In genomic region chr6:115838161-115838597, GRCm38 (mm10) we compare ENCODE assay signal across 8 mouse cellular contexts. TPM values are rescaled to one million over a fixed set of nuclear protein-coding genes. Genes with fewer than 3 reads are reported as not detected.
DNase-seq lines count a peak whose midpoint lies in the region; ATAC-seq and TF ChIP-seq lines count a peak whose summit lies in the region.

TSS of gene Efcab12 (minus strand) at chr6:115838412.

- no peak for TF ChIP-seq EP300 in stomach, postnatal 0 days (optimal IDR thresholded peaks at IDR 0.05)

- H3K36me3 ChIP-seq in heart, embryonic 14.5 days (ENCODE audit: control insufficient read depth, insufficient read depth, low read length) = peaks cover 20% of the 10 kb centered on the region
- 0 out of 2 replicates have a peak, but pooled peaks cover 11% of the 10 kb centered on the region for H3K36me3 ChIP-seq in kidney, postnatal 0 days (ENCODE audit: insufficient read depth, low read length)
- no peaks in the 10 kb centered on the region for H3K36me3 ChIP-seq in midbrain, postnatal 0 days (ENCODE audit: insufficient read depth, low read length)
- H3K36me3 ChIP-seq in stomach, postnatal 0 days (ENCODE audit: control insufficient read depth, insufficient read depth, low read length) = no peaks in the 10 kb centered on the region; the same call in 1 of the 2 replicates

- peaks cover 7 to 11% of the 10 kb centered on the region in 2 experiments; a peak in 3 of 4 replicates for H3K4me1 ChIP-seq in heart, embryonic 14.5 days (ENCODE audit: control insufficient read depth in 2 of 2, insufficient read depth in 2 of 2, low read length in 2 of 2)
- H3K4me1 ChIP-seq in kidney, postnatal 0 days (replicated peaks; ENCODE audit: insufficient read depth, low read length) = no peaks in the 10 kb centered on the region; the same call in 1 of the 2 replicates
- H3K4me1 ChIP-seq in midbrain, postnatal 0 days (ENCODE audit: insufficient read depth, low read length) = no peaks in the 10 kb centered on the region
- H3K4me1 ChIP-seq in stomach, postnatal 0 days (replicated peaks; ENCODE audit: control insufficient read depth, insufficient read depth) = no peaks in the 10 kb centered on the region

- TF ChIP-seq CTCF in kidney, postnatal 0 days (IDR thresholded peaks at IDR 0.05; ENCODE audit: low read depth) = peak; percentile 23; the same call in 1 of the 2 replicates
- TF ChIP-seq CTCF in midbrain, postnatal 0 days (IDR thresholded peaks at IDR 0.05) = peak; percentile 54
- TF ChIP-seq CTCF in stomach, postnatal 0 days (IDR thresholded peaks at IDR 0.05; ENCODE audit: low read depth) = peak; percentile 31

- H3K4me3 ChIP-seq in heart, embryonic 14.5 days (ENCODE audit: control insufficient read depth in 1 of 2, insufficient read depth in 1 of 2, low read depth in 1 of 2, low read length in 2 of 2) = peak within 1 kb of the TSS; percentile 41 to 49
- peak within 1 kb of the TSS; percentile 22 for H3K4me3 ChIP-seq in kidney, postnatal 0 days (replicated peaks; ENCODE audit: low read depth, low read length)
- peak within 1 kb of the TSS; percentile 32 for H3K4me3 ChIP-seq in midbrain, postnatal 0 days (ENCODE audit: low read depth, low read length)
- peak within 1 kb of the TSS; percentile 27 for H3K4me3 ChIP-seq in stomach, postnatal 0 days (ENCODE audit: low read depth, low read length)

- peak; percentile 69 for ATAC-seq in heart, embryonic 14.5 days (ENCODE audit: insufficient number of reproducible peaks, insufficient read depth, low FRiP score, low read depth)
- peak; percentile 95 for ATAC-seq in kidney, postnatal 0 days (replicated peaks; ENCODE audit: low FRiP score, low read depth)
- ATAC-seq in midbrain, postnatal 0 days (ENCODE audit: low FRiP score) = peak; percentile 93
- ATAC-seq in stomach, postnatal 0 days (ENCODE audit: low FRiP score, low TSS enrichment) = peak; percentile 95

- H3K9me3 ChIP-seq in heart, embryonic 14.5 days (ENCODE audit: control insufficient read depth, low read length) = no peaks in the 10 kb centered on the region
- no peaks in the 10 kb centered on the region for H3K9me3 ChIP-seq in kidney, postnatal 0 days (replicated peaks; ENCODE audit: low read length)
- H3K9me3 ChIP-seq in midbrain, postnatal 0 days (ENCODE audit: low read length) = no peaks in the 10 kb centered on the region
- H3K9me3 ChIP-seq in stomach, postnatal 0 days (ENCODE audit: control insufficient read depth, low read length) = no peaks in the 10 kb centered on the region

- 2% methylated on average over 19 of the region's 19 CpGs for WGBS in heart, embryonic 14.5 days
- WGBS in kidney, postnatal 0 days = 1% methylated on average over 19 of the region's 19 CpGs
- WGBS in midbrain, postnatal 0 days = 1% methylated on average over 19 of the region's 19 CpGs
- WGBS in stomach, postnatal 0 days = 2% methylated on average over 19 of the region's 19 CpGs

- no peaks in the 10 kb centered on the region for H3K27me3 ChIP-seq in heart, embryonic 14.5 days (ENCODE audit: control insufficient read depth, insufficient read depth, low read length)
- no peaks in the 10 kb centered on the region for H3K27me3 ChIP-seq in kidney, postnatal 0 days (ENCODE audit: insufficient read depth, low read length)
- no peaks in the 10 kb centered on the region for H3K27me3 ChIP-seq in midbrain, postnatal 0 days (ENCODE audit: insufficient read depth, low read length)
- H3K27me3 ChIP-seq in stomach, postnatal 0 days (ENCODE audit: control insufficient read depth, insufficient read depth, low read length) = no peaks in the 10 kb centered on the region

- H3K4me2 ChIP-seq in heart, embryonic 14.5 days (ENCODE audit: low read length) = peak within 1 kb of the TSS; percentile 88
- H3K4me2 ChIP-seq in kidney, postnatal 0 days (ENCODE audit: low read length) = peak within 1 kb of the TSS; percentile 67
- peak within 1 kb of the TSS; percentile 56 for H3K4me2 ChIP-seq in midbrain, postnatal 0 days (ENCODE audit: low read depth, low read length, poor library complexity, severe bottlenecking)
- H3K4me2 ChIP-seq in stomach, postnatal 0 days (replicated peaks; ENCODE audit: low read depth) = peak within 1 kb of the TSS; percentile 57

- H3K9ac ChIP-seq in heart, embryonic 14.5 days (ENCODE audit: low read length) = peak within 1 kb of the TSS; percentile 62
- H3K9ac ChIP-seq in kidney, postnatal 0 days (ENCODE audit: low read depth, low read length) = peak within 1 kb of the TSS; percentile 39; the same call in 1 of the 2 replicates
- H3K9ac ChIP-seq in midbrain, postnatal 0 days (replicated peaks; ENCODE audit: low read length, poor library complexity, severe bottlenecking) = 0 out of 2 replicates have a peak within 1 kb of the TSS, but pooled peaks have one; percentile 1
- H3K9ac ChIP-seq in stomach, postnatal 0 days (ENCODE audit: low read length) = no peak within 1 kb of the TSS

- 0 out of 4 replicates have a peak within 1 kb of the TSS, but pooled peaks of 1 of the 2 experiments have one; percentile 2 for H3K27ac ChIP-seq in heart, embryonic 14.5 days (replicated peaks in 1 of 2; ENCODE audit: control insufficient read depth in 1 of 2, insufficient read depth in 1 of 2, low read depth in 2 of 2, low read length in 2 of 2)
- peak within 1 kb of the TSS; percentile 20; the same call in 1 of the 2 replicates for H3K27ac ChIP-seq in kidney, postnatal 0 days
- H3K27ac ChIP-seq in midbrain, postnatal 0 days (ENCODE audit: low read depth, low read length) = no peak within 1 kb of the TSS
- H3K27ac ChIP-seq in stomach, postnatal 0 days (replicated peaks) = peak within 1 kb of the TSS; percentile 49; the same call in 1 of the 2 replicates

- peak; percentile 79 for DNase-seq in CD4-positive helper T cell, adult 2 months (ENCODE audit: low read depth, low spot score)
- DNase-seq in c-Kit-negative CD71-positive TER-119-positive erythroid progenitor cells, embryonic 14.5 days (ENCODE audit: low read depth, low spot score) = peak; percentile 42
- peak; percentile 56 for DNase-seq in fat pad, adult 2 months (ENCODE audit: extremely low read depth, low read depth, low spot score)
- DNase-seq in kidney, postnatal 0 days (ENCODE audit: low spot score) = peak; percentile 91
- peak; percentile 75 for DNase-seq in liver
- DNase-seq in midbrain, postnatal 0 days (ENCODE audit: low spot score) = peak; percentile 86
- DNase-seq in stomach, postnatal 0 days (ENCODE audit: low spot score) = peak; percentile 80

RNA-seq across cellular contexts. Expression of gene Efcab12, which starts in this region (rescaled TPM):
- 0.42 and 0.47 TPM in 2 replicates for polyA plus RNA-seq in heart, embryonic 14.5 days (2014; fragmentation: Nextera tagmentation; extraction: Ambion mirVana)
- polyA plus RNA-seq in kidney, postnatal 0 days (2015; fragmentation: Nextera tagmentation; extraction: Ambion mirVana) = 2.5 and 3.0 TPM in 2 replicates
- 3.2 and 3.8 TPM in 2 replicates for total RNA-seq in midbrain, postnatal 0 days (2014; rRNA removed)
- polyA plus RNA-seq in midbrain, postnatal 0 days (2015; fragmentation: Nextera tagmentation; extraction: Ambion mirVana) = 1.5 and 2.1 TPM in 2 replicates
- 0.17 and 0.29 TPM in 2 replicates for polyA plus RNA-seq in stomach, postnatal 0 days (2015; fragmentation: Nextera tagmentation; extraction: Ambion mirVana)

Comparison
In these comparisons a context has a peak if more than half of its experiments do, and no peak if none do; other contexts are left out.
1. Peak in ATAC-seq, H3K4me3 ChIP-seq, H3K9ac ChIP-seq and H3K4me2 ChIP-seq in heart, embryonic 14.5 days; RNA of the gene not detected or under 1 TPM.
2. Peak in DNase-seq, ATAC-seq, H3K4me3 ChIP-seq, H3K27ac ChIP-seq and H3K4me2 ChIP-seq in stomach, postnatal 0 days; RNA of the gene not detected or under 1 TPM.